Mouse (Mus musculus): ENCODE data around the gene Znrf2. TPM values are rescaled to one million over a fixed set of nuclear protein-coding genes. Genes with fewer than 3 reads are reported as not detected.
A peak's percentile ranks its signal among the peaks of the same experiment; 100 is the strongest.

Gene Znrf2
- polyA plus RNA-seq, 1 experiment from 2014 or later: 3.4 TPM

DNA sequence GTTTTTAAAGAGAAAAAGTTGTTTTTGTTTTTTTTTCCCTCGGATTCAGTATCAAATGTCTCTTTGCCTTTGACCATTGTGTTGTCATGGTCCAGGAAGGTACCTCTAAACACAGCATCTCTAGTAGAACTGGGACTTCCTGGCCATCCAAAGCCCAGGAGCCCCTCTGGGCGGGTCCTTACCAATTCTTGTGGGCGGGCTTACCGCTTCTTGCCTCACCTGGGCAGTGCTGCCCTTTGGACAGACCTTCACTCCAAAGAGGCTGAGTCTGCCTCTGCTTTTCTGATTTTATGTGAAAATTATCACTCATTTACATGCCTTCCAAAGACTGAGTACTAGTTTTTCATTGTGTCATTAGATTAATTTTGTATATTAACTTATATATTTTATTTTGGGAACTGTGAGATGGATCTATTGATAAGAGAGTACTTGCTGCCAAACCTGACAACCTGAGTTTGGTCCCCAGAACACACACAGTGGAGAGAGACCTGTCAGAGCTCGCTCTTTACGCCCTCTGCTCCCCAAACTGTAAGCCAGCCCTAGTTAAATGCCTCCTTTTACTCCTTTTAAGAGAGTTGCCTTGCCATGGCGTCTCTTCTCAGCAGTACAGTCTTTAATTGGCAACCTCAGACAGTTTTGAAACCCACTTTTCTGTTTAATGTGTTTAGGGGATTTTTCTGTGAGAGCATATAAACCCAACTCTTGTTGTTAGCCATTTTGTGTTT, 13.5 kb downstream of the Znrf2 start:
- H3K27me3 ChIP-seq: no peaks in the 10 kb centered on the region
- no peak overlapping the region for H3K27ac ChIP-seq
- H3K4me1 ChIP-seq: peaks cover 11% of the 10 kb centered on the region; the same call in 1 of the 2 replicates
- H3K9ac ChIP-seq: no peak overlapping the region
- H3K4me3 ChIP-seq: no peak overlapping the region
- no peaks in the 10 kb centered on the region for H3K9me3 ChIP-seq
- 79% methylated on average over 7 of the region's 7 CpGs for WGBS
- H3K36me3 ChIP-seq: no peaks in the 10 kb centered on the region
- no peak for ATAC-seq (ENCODE audit: insufficient number of reproducible peaks, insufficient read depth, low FRiP score, low TSS enrichment)
- H3K4me2 ChIP-seq (replicated peaks): no peak overlapping the region

DNA sequence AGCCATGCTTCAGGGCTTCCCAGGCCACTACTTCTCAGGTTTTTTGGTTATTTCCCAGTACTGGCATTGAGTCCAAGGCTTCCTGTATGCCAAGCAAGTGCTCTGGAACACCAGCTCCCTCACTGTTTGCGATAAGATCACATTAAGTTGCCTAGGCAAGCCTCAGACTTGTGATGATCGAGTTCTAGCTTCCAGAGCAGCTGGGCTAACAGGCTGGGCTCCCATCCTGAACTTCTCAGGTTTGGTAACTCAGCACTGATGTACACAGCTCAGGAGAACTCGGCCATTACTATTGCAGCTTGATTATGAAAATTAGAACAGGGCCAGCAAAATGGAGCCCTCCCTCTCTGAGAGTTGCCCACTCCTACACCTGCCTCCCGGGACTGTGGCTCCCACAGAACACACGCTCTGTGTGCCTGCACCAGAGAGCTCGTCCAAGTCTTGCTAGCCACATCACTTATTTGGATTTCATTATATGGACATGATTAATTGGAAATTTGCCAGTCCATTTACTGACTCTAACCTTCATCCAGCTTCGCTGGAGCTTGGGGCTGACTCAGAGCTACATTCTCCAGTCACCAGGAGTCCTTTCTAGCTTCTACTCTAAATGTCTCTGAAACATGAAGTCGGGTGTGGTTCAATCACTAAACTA, 14.5 kb downstream of the Znrf2 start:
- H3K27ac ChIP-seq: 0 out of 2 replicates have a peak overlapping the region, but pooled peaks have one; percentile 17

DNA sequence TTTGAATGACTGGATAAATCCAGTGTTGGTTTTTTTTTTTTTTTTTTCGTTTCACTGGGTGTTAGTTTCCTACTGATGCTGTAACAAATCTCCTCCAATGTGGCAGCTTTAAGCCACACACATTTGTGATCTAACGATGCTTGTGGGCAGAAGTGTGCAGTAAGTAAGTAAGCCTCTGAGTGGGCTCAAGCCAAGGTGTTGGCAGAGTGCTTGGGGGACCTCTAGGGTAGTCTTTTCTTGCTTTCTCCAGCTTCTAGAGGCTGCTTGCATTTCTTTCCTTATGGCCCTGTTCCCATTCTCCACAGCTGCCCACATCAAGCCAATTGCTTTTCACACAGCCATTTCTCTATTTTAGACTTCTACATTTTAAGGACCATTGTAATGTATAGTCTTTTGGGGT, 16.7 kb downstream of the Znrf2 start:
- H3K27me3 ChIP-seq: no peaks in the 10 kb centered on the region
- no peaks in the 10 kb centered on the region for H3K9me3 ChIP-seq
- 65% methylated on average over 2 of the region's 2 CpGs for WGBS
- H3K4me2 ChIP-seq (replicated peaks): no peak overlapping the region
- H3K4me1 ChIP-seq: peaks cover 11% of the 10 kb centered on the region; the same call in 1 of the 2 replicates
- H3K4me3 ChIP-seq: no peak overlapping the region
- H3K27ac ChIP-seq: no peak overlapping the region
- H3K36me3 ChIP-seq: no peaks in the 10 kb centered on the region
- no peak for ATAC-seq (ENCODE audit: insufficient number of reproducible peaks, insufficient read depth, low FRiP score, low TSS enrichment)
- no peak overlapping the region for H3K9ac ChIP-seq

More for the DNA sequence above, 14.5 kb downstream of the Znrf2 start:
- no peak overlapping the region for H3K4me2 ChIP-seq (replicated peaks)
- H3K9ac ChIP-seq: no peak overlapping the region
- H3K36me3 ChIP-seq: no peaks in the 10 kb centered on the region
- ATAC-seq (ENCODE audit: insufficient number of reproducible peaks, insufficient read depth, low FRiP score, low TSS enrichment): no peak
- no peaks in the 10 kb centered on the region for H3K9me3 ChIP-seq
- H3K27me3 ChIP-seq: no peaks in the 10 kb centered on the region
- H3K4me1 ChIP-seq: peaks cover 11% of the 10 kb centered on the region; the same call in 1 of the 2 replicates
- 71% methylated on average over 8 of the region's 8 CpGs for WGBS
- no peak overlapping the region for H3K4me3 ChIP-seq

DNA sequence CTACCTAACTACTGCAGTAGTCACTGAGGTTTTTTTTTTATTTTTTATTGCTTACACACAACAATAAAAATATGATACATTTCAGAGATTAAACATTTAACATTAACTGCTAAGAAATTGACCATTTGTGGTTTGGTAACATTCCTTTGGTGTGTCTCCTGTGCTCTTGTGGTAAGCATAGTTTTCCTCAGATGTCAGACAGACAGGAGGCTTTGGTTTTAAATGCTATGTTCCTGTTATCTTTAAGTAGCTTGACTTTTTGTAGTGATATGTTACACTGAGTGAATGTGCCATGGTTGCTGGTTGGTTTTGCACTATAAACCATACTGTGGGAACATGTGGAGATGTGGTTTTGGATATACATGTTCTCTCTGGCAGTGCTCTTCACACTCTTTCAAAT, 19.9 kb downstream of the Znrf2 start:
- Histone ChIP-seq H3K4me1 (no peaks in the 10 kb centered on the region), H3K4me2 (replicated peaks) (no peak overlapping the region), H3K4me3 (no peak overlapping the region), H3K36me3 (no peaks in the 10 kb centered on the region), H3K27ac (no peak overlapping the region), H3K9me3 (0 out of 2 replicates have a peak, but pooled peaks cover 4% of the 10 kb centered on the region), H3K9ac (no peak overlapping the region), H3K27me3 (no peaks in the 10 kb centered on the region)
- ATAC-seq (ENCODE audit: insufficient number of reproducible peaks, insufficient read depth, low FRiP score, low TSS enrichment): no peak

DNA sequence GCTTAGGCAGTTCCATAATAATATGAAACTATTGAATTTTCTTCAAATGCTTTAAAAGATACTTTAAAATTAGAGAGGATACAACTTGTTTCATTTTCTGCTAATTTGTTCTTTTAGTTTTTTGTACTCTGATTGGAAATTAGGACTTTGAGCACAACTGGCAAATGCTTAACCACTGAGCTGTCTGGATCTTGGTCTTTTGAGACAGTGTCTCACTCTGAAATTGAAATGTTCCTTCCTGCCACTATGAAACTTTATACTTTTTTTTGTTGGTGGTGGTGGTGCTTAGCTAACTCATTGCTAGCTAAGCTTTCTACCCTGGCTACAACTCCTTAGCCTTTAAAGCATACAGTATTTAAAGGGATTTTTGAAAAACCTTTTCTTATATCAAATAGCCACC, 24.7 kb downstream of the Znrf2 start:
- Histone ChIP-seq H3K4me3 (no peak overlapping the region), H3K9ac (no peak overlapping the region), H3K9me3 (0 out of 2 replicates have a peak, but pooled peaks cover 4% of the 10 kb centered on the region), H3K27ac (no peak overlapping the region), H3K27me3 (no peaks in the 10 kb centered on the region), H3K4me2 (replicated peaks) (no peak overlapping the region), H3K36me3 (no peaks in the 10 kb centered on the region), H3K4me1 (peaks cover 10% of the 10 kb centered on the region)
- ATAC-seq (ENCODE audit: insufficient number of reproducible peaks, insufficient read depth, low FRiP score, low TSS enrichment): no peak

DNA sequence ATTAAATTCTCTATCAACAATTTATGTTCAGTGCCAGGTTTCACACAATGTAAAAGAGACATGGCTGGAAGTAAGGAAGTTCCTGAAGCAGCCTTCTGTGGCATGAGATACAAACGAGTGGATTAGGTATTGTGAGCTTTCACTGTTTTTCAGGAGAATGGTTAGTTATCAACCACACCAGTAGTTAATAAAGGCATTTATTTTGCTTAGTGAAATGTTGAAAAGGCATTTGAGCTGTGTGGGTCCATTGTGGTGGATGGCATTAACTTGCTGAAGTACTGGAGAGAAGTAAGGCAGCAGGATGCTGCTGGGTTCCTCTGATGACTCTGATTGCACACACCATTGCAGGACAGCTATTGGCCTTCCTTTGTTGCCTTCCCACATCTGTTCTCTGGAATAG, 25.3 kb downstream of the Znrf2 start:
- ATAC-seq (ENCODE audit: insufficient number of reproducible peaks, insufficient read depth, low FRiP score, low TSS enrichment): no peak
- no peaks in the 10 kb centered on the region for H3K36me3 ChIP-seq
- 0 out of 2 replicates have a peak, but pooled peaks cover 4% of the 10 kb centered on the region for H3K9me3 ChIP-seq
- H3K27me3 ChIP-seq: no peaks in the 10 kb centered on the region
- H3K4me1 ChIP-seq: peaks cover 10% of the 10 kb centered on the region
- H3K27ac ChIP-seq: no peak overlapping the region
- no peak overlapping the region for H3K4me2 ChIP-seq (replicated peaks)
- no peak overlapping the region for H3K9ac ChIP-seq
- 55% methylated on average over 1 of the region's 1 CpGs for WGBS
- no peak overlapping the region for H3K4me3 ChIP-seq

DNA sequence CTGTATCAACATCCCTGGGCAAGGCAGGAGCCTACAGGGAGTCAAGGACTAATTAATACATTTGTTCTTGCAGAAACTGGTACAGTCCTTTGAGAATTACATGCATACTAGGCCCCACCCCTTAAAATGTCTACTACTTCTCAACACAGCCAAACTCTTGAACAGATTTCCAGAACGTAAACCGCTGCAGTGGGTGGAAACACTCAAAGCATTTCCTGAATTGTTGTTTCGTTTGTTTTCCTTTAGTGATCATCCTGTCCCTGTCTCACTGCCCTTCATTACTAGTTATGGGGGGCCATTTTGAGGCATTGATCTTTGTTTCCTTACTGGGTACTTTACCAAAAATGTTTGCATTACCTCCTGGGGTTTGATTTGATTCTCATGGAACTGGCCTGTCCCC, 31.8 kb downstream of the Znrf2 start:
- Histone ChIP-seq H3K4me3 (no peak overlapping the region), H3K36me3 (no peaks in the 10 kb centered on the region), H3K9ac (no peak overlapping the region), H3K4me2 (replicated peaks) (no peak overlapping the region), H3K27ac (no peak overlapping the region), H3K4me1 (peaks cover 6% of the 10 kb centered on the region; the same call in 1 of the 2 replicates), H3K9me3 (no peaks in the 10 kb centered on the region), H3K27me3 (no peaks in the 10 kb centered on the region)
- no peak for ATAC-seq (ENCODE audit: insufficient number of reproducible peaks, insufficient read depth, low FRiP score, low TSS enrichment)
- WGBS: 77% methylated on average over 3 of the region's 3 CpGs

DNA sequence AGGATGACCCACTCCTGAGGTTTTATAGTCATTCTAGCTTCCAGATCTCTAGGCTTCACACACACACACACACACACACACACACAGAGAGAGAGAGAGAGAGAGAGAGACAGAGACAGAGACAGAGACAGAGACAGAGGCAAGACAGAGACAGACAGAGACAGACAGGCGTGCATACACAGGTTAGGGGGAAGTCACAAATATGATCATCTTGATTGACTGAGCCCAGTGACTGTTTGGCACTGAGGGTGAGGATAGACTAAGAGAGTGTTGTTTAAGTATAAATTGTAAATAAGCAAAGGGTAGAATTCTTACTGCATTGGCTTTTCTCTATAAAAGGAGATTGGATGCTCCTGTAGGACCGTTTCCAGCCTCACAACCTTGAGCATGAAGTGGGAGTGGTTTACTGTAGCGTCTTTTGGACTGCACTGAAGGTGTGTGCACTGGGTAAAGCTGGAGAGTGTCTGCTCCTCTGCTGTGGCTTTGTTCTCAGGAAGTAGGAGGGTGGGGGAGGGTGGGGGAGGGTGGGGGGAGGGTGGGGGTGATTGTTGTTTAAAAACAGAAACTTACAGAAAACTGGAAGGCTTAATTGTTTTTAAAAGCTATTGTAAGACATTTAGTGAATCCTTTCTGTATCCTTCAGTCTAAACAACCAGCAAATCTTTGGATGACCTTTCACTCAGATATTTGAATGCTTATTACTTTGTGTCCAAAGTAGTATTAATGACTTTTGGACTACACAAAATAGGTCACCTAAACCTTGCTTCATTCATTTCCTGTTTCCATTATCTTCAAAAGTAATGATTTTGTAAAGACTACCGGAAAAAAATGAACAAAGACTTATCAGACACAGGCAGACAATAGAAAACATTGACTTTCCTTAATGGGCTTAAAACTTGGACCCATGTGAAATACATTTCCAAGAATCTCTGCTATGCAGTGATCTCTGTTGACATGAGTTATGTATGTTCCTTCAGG, 32.8 kb downstream of the Znrf2 start:
- Histone ChIP-seq H3K27ac (no peak overlapping the region), H3K9me3 (no peaks in the 10 kb centered on the region), H3K4me2 (replicated peaks) (no peak overlapping the region), H3K27me3 (no peaks in the 10 kb centered on the region), H3K36me3 (no peaks in the 10 kb centered on the region), H3K9ac (no peak overlapping the region), H3K4me1 (peaks cover 7% of the 10 kb centered on the region; the same call in 1 of the 2 replicates), H3K4me3 (no peak overlapping the region)
- 41% methylated on average over 4 of the region's 4 CpGs for WGBS
- no peak for ATAC-seq (ENCODE audit: insufficient number of reproducible peaks, insufficient read depth, low FRiP score, low TSS enrichment)

DNA sequence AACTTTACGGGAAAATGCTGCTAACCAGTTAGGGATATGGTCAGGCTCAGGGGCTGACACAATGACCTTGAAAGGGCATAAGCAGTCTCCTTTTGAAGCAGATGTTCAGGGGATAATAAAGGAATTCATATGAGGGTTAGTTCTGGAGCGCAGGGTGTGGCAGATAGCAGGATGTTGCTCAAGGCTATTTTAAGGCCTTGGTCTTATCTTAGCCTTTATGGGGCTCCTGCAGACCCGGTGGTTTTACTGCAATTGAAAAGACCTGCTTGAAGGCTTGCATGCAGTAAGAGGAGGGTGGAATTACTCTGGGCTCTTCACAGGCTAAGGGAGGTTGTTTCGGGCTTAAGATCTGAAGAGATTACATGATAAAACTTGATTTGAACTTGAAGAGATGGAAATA, 35.1 kb downstream of the Znrf2 start:
- 48% methylated on average over 4 of the region's 4 CpGs for WGBS
- H3K9ac ChIP-seq: no peak overlapping the region
- no peak overlapping the region for H3K4me2 ChIP-seq (replicated peaks)
- H3K9me3 ChIP-seq: no peaks in the 10 kb centered on the region
- H3K4me3 ChIP-seq: no peak overlapping the region
- peaks cover 11% of the 10 kb centered on the region; the same call in 1 of the 2 replicates for H3K4me1 ChIP-seq
- H3K36me3 ChIP-seq: no peaks in the 10 kb centered on the region
- H3K27me3 ChIP-seq: no peaks in the 10 kb centered on the region
- no peak overlapping the region for H3K27ac ChIP-seq
- ATAC-seq (ENCODE audit: insufficient number of reproducible peaks, insufficient read depth, low FRiP score, low TSS enrichment): no peak

DNA sequence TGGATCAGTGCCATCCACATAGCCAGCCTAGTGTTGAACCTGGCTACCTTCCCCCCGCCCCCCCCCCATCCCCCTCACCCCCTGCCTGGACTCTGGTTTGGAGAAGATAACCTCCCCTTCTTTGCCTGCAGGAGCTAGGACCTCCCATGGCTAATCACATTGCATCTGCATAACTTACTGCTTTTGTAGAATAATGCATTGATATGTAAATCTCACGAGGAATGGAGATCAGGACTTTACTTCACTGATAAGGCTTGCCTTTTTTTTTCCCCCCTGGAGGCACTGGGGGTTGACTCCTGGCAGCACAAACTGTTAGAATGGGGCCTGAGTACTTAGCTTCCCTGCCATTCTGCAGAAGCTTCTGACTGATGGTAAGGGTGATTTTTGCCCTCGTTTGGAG, 36.0 kb downstream of the Znrf2 start:
- Histone ChIP-seq H3K9me3 (no peaks in the 10 kb centered on the region), H3K4me1 (peaks cover 11% of the 10 kb centered on the region; the same call in 1 of the 2 replicates), H3K4me3 (no peak overlapping the region), H3K36me3 (no peaks in the 10 kb centered on the region), H3K27ac (no peak overlapping the region), H3K27me3 (no peaks in the 10 kb centered on the region), H3K4me2 (replicated peaks) (no peak overlapping the region), H3K9ac (no peak overlapping the region)
- no peak for ATAC-seq (ENCODE audit: insufficient number of reproducible peaks, insufficient read depth, low FRiP score, low TSS enrichment)
- WGBS: 17% methylated on average over 3 of the region's 3 CpGs

DNA sequence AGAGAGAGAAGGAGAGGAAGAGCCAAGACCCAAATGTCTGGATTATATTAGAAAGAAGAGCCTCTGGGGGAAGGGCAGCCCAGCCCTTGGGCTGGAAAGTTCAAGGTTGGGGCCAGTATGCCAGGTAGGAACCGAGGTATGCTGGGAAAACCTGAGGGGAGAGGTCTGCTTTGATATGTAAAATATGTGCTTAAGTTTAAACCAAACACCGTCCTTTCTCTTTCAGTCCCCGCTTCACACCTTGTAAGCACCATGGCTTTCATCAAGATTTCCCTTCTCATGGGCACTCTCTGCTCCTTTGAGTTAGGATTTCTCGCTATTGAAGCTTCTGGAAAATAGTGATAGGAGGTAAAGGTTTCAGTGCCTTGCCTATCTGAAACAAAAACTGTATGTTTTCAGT, 38.1 kb downstream of the Znrf2 start:
- Histone ChIP-seq H3K4me3 (no peak overlapping the region), H3K4me1 (peaks cover 11% of the 10 kb centered on the region; the same call in 1 of the 2 replicates), H3K36me3 (no peaks in the 10 kb centered on the region), H3K9ac (no peak overlapping the region), H3K9me3 (no peaks in the 10 kb centered on the region), H3K27ac (no peak overlapping the region), H3K27me3 (no peaks in the 10 kb centered on the region), H3K4me2 (replicated peaks) (no peak overlapping the region)
- ATAC-seq (ENCODE audit: insufficient number of reproducible peaks, insufficient read depth, low FRiP score, low TSS enrichment): no peak
- WGBS: 42% methylated on average over 4 of the region's 4 CpGs

Data from embryonic facial prominence, embryonic 12.5 days (tissue).